Mouse (Mus musculus): ENCODE data around the gene Myl7.

- TF ChIP-seq CTCF (IDR thresholded peaks at IDR 0.05; ENCODE audit: control insufficient read depth, insufficient read depth, insufficient replicate concordance, low read depth, low read length): no peak
- TF ChIP-seq POLR2A (IDR thresholded peaks at IDR 0.05; ENCODE audit: control insufficient read depth, low read depth, low read length): no peak
These were observed 8.5 kb upstream of the Myl7 start for GRCm38 (mm10) chr11:5907096-5907495.

Data from testis, adult 2 months (tissue).